Mouse (Mus musculus) brain, embryonic 18.5 days (tissue): ENCODE measurements at regions not wholly inside any gene's neighbourhood (a gene's known extent, or its start where the extent isn't known, plus 50 kb on each side); places are given as distances from the start of the nearest gene placed in this dataset.
A peak's percentile ranks its signal among the peaks of the same experiment; 100 is the strongest.
"Not testable (repeated sequence)": the region's sequence is repeated elsewhere in the genome, so short reads cannot be mapped to it uniquely, and the experiment has no call there.

Experiments used
- DNase-seq: peaks from one replicate; pipeline ENCODE4 v3.0.0-alpha.2; 2012; ENCODE audit warnings: low read depth, low spot score

DNA sequence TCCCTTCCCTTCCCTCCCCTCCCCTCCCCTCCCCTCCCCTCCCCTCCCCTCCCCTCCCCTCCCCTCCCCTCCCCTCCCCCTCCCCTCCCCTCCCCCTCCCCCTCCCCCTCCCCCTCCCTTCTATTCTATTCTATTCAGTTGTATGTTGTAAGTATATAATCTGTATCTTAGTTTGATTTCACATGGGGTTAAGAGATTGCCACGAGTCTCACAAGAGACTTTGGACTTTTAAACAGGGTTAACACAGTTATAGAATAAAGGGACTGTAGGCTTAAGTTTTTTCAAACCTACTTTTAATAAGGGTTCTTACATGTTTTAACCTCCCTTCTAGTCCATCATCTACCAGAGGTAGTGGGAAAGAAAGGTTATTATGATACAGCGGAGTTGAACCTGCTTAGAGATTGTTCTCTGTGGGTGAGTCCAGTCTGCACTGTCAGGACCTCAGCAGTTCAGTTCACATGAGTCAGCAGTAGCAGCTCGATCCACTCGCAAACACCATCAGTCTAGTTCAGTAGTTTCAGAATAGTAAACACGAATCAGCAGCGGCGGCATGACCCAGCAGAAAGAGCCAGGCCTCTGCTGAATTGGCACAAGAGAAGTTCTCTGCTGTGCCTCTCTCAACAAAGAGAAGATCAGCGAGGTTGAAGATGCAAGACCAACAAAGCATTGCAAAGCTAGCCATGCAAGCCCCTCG is 116.8 kb upstream of the Shb start:
- no peak for DNase-seq

DNA sequence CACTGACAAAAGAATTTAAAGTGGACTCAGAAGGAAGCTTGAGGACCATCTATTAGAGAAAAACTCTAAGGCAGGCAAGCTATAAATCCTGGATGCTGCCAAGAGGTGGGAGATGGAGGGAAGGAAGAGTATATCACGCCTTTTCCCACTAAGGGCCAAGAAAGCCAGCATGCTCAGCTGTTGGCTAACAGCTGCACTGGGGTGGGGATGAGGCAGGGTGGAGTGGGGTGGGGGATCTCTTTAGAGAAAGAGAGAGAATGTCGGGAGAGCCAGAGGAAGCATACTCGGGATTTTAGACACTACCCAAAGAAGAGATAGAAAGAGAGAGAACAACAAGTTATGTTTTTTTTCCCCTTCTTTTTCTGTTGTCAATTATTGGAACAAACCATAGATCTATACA is 115.2 kb upstream of the Shb start:
- DNase-seq, result no peak

DNA sequence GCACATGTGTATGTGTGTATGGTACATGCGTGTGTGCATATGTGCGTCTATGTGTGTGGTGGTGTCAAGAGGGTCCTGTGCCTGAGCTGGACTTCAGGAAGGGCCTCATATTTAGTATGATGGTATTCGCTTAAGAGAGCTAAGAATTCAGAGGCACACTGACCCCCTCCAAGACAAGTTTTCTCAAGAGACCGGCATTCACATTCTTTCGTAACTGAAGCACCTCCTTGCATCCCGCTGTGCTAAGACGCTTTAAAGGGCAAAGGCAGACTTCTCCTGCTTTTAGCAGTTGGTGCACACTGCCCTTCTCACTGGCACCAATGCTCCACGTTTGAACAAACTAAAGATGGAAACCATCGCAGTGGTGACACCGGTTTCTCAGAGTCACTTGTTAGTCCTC is 110.3 kb upstream of the Shb start:
- no peak for DNase-seq

DNA sequence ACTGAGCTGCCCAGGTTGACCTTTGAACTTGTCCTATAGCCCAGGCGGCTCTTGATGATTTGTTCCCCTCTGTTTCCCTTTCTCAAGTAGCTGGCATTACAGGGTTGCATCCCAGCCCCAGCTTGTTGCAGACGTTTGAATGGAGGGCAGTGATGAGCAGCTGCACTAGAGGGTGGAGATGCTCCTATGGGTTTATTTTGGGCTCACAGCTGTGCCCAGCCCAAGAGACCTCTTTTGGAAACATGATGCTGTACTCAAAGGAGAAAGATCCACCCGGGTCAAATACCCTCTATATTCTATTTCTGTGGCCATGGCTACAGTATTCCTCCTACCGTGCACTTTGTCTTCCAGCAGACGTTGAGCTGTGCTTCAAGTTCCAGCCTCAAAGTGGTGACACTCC is 109.0 kb upstream of the Shb start:
- no peak for DNase-seq

DNA sequence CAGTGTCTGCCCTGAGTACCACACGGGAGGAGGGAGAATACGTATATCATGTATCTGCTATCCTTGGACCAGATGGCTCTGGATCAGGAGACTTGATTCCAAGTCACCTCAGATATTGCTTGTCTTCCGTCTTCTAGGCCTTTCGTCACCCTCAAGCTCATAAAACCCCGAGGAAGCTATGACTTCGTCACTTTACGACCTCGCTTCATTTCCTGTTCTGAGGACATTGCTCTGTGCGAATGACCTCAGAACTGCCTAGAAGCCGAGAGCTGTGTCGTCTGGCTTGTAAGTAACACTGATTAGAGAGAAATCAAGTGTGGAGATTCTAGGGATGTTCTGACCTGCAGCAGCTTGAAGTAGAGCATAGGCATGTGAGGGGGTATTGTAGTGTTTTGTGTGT is 108.4 kb upstream of the Shb start:
- no peak for DNase-seq

DNA sequence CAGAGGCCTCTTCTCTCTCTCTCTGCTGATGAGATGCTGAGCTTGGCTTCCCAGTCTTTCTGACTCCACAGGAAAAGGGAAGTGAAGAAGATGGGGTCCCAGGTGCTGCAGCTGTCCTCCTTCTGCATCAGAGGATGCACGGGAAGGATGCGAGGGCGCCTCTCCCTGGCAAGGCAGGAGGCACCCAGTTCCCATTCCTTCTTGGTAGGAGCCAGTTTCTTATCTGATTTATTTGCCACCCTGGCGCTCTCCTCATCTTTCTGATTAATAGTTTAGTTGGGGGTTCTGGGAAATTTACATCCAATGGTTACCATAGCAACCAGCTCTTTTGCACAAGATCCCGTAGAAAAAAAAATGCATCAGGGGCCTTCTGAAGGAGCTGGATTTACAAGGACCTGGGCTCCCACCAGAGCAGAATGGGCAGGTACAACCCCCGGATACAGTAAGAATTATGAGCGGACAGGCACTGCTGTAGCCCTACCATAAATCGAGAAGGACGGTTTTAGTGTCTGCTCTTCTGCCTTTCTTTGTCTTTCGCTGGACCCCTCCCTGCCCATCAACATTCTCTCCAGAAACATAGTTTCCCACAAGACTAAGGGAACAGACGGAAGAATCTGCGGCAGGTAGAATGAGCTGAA is 107.2 kb upstream of the Shb start:
- DNase-seq, result peak; percentile 62

DNA sequence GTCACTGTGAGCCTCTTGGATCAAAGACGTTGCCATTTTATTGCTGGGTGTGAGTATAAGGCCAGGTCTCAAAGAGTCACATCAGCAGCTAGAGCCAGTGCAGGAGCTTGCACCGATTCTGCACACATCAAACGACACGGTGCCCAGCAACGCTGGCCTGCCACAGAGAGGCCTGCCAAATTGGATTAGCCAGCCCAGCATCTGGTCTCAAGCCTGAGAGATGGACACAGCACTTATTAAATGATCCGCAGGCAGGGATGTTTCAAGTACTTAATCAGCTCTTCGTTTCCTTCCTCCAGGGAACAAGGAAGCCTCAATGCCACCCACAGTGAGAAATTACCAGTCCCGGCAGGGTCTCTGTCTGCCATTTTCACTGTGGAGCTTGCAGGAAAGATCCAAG is 106.1 kb upstream of the Shb start:
- no peak for DNase-seq

DNA sequence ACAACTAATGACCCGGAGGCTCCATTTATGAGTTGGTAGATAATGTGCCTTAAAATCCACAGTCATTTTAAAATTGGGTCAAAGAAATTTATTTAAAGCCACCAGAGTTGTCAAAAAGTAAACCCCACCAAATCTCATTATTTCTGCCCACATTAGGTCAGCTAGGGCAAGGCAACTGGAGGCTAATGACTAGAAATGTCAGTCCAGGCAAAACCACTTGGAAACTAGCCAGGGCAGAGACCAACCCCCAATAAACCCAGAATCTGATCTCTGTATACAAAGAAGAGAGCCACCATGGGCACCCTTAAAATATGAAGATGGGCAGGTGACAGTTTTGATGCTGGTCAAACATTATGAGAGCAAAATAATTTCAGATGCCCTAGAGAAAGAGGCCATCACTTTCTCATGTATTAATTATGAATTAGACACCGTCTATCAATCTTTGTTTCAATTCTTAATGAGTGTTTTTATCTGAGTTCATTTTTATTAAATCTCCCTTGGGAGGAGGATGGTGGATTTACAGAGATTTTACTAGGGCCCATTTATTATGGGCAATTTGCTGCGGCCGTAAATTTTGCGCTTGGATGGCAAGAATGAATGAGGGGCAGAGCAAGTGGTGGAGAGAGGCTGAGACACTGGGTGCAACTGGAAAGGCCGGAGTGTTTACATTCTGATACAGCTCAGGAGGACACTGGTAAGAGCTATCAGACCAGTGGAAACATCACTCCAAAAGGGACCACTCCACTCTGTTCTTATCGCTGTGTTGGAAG is 99.2 kb upstream of the Shb start:
- DNase-seq, result no peak

DNA sequence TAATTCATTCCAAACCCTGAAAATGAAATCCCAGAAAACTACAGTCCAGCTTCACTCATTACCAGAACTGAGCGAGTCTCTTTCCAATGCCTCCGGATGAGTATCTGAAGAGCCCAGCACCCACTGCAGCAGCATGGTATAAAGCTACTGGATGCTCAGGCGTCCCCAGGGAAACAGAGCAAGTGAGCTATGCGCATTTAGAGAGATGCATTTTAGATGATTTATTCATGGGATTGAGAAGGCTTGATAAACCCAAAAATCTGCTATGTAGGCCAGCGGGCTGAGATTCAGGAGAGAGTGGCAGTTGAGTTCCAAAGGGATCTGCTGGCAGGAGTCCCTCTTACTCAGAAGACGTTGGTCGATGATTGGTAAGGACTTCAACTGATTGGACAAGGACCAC is 93.4 kb upstream of the Shb start:
- peak; percentile 32 for DNase-seq

DNA sequence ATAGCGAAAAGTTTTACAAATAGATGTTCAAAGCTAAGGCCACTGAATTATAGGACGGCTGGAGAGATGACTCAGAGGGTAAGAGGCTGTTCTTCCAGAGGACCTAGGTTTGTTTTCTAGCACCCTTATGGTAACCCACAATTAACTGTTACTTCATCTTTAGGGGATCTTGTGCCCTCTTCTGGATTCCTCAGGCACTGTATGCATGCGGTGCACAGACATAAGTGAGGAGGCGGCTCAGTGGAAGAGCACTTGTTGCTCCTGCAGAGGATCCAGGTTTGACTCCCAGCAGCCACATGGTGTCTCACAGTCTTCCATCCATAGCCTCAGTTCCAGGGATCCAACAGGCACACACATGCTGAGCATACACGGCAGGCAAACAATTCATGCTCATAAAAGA is 89.7 kb upstream of the Shb start:
- DNase-seq, result no peak

DNA sequence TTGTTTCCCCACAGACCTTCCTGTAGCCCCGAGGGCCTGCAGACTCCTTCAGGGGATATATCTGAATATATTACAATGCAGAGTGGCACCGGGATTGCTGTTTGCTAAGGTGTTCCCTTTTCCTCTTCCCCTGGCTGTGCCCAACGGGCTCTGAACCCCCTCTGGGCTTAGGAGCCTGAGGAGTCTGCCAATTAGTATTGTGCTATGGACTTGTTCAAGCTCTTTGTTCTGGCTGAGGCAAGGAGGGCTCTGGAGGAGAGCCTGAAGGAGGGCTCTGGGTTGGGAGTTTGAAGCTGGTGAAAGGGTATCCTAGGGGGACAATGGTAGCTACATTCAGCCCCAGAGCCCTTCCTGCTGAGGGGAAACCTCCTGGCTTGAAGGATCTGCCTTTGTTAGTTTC is 84.9 kb upstream of the Shb start:
- DNase-seq, result no peak

DNA sequence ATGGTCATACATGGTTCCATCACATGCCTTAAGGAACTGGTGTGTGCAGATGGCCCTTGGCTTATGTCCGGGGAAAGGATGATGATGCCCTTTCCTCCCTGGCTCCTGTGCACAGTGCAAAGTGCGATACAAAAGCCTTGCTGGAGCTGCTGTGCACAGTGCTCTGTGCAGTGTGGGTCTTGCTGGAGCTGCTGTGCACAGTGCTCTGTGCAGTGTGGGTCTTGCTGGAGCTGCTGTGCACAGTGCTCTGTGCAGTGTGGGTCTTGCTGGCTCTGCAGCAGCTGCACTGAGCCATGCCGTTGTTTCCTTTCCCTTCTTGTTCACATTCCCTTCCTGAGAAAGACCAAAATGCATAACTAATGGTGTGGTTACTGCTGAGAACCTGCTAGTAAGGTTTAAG is 81.2 kb upstream of the Shb start:
- DNase-seq, result not testable (repeated sequence)

DNA sequence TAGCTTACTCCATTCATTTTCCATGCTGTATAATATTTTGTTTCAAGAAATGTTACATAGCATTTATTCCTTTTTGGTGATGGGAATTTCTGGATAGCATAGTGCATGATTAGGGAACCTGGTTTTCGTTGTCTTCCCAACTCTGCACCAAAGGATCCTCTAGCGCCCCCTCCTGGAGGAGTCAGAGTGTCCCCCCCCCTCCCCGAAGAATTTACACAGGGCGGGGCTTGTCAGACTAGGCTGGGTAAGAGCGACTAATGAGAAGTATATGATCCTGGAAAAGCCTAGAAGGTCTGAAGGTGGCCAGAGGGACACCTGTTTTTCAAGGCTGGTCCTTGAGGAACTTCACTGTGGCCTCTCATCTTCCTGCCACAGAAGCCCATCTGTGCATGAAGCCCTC is 79.9 kb upstream of the Shb start:
- no peak for DNase-seq

DNA sequence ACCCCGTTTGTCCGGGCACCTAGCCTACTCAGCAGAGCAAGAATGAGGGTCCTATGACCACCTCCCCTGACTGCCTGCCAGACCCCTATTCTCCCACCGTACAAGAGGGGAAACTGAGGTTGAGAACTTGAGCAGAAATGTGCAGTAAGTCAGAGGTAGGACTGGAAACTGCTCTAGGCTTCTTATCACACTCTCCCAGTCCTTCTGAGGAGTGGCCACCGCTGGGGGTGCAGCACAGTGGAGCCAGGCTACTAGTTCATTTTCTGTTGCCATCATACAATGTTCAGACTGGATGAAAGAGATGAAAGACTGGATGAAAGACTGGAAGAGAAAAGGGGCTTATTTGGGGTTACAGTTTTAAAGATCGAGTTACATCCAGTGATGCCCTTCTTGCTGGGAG is 78.7 kb upstream of the Shb start:
- DNase-seq, result no peak

DNA sequence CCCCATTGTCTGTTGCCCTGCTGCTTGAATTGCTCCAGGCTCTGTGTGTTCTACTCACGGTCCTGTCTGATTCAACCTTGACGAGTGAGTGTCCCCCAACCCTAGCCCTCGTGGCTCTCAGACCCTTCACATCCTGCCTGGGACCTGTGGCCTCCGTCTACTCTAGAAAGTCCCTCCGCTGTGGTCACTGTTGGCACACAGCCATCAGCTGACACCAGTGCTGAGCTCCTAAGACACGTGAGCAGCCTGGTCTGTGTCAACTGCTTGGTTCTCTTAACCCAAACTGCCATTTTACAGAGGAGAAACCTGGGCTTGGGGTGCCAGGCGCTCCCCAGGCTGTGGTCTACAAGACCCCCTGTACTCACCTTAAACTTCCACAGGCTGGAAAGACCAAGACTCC is 74.3 kb upstream of the Shb start:
- DNase-seq, result no peak

DNA sequence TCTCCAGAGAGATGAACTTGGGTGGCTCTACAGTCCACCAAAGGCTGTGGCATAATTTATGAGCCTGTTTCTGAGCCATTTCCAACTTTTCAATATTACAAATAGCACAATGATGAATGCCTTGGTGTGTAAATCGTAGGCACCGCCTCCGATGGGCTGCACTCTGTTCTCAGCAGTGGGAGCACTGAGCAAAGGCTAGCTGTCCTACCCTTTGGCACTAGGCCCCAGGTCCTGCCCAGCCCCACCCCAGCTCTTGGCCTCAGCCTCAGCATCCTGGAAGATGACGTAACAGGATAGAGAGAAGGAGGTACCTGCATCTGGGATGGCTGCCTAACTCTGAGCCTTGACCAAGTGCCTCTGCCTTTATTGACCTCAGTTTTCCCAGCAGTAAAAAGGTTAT is 73.4 kb upstream of the Shb start:
- no peak for DNase-seq

DNA sequence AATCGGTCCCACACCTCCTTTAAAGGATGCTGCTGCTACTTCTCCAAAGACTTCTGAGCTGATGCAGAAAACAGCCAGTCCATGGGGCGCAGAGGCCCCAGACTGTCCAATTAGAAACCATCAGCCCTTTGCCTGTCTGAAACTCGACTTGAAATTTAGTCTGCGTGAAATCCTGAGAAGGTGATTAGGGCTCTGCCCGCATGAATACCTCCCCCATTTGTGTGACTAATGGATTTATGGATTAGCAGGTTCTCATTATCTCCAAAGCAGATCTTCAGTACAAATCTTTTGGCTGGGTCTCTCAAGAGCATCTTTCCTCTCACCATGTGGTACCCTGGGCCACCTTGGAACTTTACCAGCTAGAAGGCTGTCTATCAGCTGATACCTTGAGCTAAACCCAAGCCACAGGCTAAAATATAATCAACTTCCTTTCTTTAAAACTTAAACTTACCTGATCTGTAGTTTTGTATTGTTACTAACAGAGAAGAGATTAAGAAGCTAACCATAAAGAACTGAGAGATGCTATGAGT is 72.1 kb upstream of the Shb start:
- no peak for DNase-seq

DNA sequence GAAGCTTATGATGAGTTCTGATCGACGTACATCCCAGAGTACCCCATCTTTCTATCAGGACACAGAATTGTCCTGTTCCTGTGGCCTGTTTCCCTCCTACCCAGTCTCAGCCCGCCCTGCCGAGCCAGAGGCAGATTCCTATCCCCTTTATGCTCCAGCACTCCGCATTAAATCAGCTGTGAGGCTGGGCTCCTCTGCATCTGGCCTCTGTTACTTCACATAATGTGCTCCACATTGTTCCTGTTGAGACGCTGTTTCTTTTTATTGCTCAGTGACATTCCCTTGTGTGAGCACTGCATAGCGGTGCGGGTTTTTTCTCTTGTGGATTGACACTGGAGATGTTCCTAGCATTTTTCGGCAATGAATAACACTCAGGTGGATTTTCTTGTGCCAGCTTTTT is 68.2 kb upstream of the Shb start:
- no peak for DNase-seq

DNA sequence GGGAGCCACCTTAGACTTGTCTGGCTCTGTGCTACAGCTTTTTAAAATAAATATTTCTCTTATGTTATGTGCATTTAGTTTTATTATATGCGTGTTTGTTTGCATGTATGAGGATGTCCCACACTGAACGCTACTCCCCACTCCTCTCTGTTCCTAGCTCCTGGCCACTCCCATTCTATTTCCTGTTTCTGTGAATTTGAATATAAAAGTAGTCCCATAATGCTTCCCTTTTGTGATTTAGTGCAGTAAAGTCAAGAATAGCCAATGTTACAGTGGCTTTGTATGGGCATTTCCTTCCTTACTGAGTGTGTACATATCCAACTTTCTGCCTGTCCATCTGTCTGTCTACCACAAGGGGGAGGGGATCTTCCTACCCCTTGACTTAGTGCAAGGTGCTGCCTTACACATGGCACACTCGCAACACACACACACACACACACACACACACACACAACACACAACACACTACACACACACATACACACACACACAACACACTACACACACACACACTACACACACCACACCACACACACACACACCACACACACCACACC is 61.2 kb upstream of the Shb start:
- DNase-seq, result no peak

DNA sequence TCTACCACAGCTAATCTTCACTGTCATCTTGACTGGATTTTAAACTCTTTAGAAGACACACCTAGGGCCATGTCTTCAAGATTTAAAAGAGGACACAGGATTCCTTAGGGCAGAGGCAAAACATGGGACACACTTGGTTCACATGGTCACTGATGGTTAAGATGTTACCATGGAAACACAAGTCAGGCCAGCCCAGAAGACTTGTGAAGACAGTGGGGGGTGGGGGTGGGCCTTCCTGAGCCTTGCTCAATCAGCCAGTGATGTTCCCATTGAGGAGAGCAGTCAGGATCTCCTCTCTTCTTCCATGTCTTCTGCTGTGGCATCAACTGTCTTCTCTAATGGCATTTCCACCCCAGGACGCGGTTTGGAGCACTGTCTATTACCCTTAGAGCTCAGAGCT is 60.5 kb upstream of the Shb start:
- no peak for DNase-seq

DNA sequence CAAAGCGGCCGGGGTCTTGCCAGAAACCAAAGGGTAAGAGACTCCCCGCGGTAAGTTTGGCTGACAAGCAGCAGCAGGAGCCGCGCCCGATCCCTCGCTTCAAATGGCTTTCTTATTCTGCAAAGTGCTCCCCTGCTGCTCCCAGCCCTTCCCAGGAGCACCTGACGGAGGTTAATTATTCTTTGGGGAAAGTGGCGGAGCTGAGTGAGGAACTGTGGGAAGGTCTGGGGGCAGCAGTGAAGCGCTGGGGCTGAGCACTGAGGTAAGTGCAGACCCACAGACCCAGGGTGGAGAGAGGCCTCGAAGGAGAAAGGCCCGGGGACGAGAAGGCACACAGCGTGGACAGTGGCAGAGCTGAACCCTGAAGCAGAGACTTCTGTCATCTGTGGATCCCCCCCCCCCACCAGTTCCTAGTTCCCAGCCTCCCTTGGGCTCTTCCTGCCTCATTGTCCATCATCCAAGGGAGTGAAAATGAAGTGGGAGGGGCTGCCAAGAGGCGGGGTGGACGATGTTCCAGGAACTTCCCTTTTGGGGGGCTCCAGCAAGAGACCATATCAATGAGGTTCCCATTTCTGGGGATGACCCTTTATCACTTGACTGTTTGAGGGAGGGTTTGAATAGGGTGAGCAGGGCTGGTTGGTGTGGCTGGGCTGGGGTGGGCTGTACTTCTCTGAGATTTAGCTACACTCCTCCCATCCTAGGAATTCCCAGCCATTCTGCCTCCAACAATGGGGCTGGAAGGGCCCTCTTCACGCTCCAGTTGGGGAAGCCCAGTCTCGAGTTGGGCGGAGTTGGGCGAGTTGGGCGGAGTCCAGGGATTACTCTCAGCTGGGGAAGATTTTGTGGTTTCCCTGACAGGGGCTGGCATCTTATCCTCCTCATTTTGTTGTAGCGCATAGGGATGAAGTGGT is 59.4 kb upstream of the Shb start:
- no peak for DNase-seq

DNA sequence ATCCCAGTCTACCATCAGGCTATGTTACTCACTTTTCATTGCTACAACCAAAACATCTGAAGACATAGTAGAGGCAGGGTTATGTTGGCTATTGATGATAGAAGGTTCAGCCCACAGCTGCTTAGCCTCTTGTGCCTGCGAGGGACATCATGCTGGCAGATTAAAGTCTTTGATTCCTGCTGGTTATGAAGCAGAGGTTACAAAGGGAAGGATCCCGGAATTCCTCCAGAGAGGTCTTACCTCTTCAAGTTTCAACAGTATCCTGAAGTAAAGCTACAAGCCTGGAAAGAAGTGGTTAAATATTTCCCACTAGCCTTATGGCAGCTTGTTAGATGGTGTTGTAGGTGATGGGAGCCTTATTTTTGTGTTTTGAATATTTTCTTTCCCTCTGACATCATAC is 58.6 kb upstream of the Shb start:
- no peak for DNase-seq
